Mouse (Mus musculus) urinary bladder, adult 18-20 months (tissue): ENCODE measurements around the gene Fam166a.

ENCODE experiments used
- DNase-seq, 2 experiments: peaks; one replicate each; pipeline ENCODE4 v3.0.0; 2022; ENCODE audit warnings: low spot score in 2 of 2, mixed read lengths in 2 of 2

Gene Fam166a

DNA sequence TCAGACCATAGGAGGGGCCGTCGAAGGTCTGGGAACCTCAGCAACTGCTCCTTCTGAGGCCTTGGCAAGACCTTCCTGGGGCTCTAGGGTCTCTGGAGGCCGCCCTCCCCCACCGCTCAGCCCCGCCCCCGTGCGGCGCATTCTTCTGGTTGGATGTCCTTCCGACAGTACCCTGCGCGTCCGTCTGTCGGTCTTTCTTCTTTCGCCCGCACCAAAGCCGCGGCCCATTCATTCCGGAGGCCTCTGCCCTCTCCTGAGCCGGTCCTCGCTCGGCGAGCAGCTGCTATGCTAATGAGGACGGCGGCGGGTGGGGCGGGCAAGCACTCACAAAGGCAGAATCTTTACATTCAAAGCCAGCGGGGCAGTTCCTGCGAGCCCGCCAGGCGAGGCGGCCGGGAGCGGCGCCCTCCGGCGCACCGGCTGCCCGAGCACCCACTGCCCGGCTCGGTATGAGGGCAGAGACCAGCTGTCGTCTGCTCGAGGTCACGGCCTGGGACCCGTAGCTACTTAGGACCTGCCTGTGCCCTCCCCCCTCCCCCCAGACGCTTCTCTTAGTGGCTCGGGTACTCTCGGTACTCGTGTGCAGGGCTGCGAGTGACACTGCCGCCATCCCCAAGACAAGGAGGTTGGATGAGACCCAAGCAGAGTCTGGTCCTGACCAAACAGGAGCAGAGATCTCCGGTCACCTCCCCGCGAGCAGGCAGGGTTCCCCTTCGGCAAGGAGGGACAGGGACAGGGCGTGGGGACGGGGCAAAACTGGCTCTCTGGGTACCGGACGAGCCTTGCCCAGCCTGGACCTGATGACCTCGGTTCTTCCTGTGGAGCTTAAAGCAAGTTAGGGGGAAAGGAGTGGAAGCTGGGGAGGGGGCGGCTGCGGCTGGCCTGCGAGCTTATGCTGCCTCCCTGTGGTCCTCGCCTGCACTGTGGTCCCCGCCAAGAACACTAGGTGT lies 32.6 kb upstream of the Fam166a start:
- peak; percentile 66 to 68 for DNase-seq

DNA sequence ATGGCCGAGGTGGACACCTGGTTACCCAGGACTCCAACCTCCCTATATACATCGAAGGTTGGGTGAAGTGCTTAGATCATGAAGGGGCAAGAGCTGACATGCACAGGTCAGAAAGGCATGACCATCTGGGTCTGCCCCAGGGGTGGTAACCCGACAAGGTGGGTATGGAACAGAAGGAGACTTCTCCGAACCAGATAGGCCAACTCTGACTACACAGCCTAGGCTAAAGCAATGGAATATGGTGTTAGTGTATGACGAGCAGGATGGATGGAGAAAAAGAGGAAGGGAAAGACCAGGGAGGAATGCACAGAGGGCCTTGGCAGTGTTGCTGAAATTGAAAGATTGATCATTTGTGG lies 32.0 kb upstream of the Fam166a start:
- no peak for DNase-seq

DNA sequence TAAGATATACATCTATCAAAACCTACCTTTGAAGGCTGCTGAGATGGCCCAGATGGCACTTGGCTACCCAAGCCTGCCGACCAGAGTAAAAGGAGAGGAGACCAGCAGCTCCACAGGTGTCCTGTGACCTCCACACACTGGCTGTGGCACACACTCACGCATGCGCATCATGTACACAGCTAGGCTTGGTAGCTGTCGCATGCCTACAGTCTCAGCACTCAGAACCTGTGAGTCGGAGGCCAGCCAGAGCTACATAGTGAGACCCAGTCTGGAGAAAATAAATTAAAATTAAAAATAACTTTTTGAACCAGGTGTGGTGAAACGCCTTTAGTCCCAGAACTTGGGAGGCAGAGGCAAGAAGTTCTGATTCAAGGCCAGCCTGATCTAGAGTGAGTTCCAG lies 30.7 kb upstream of the Fam166a start:
- no peak for DNase-seq

DNA sequence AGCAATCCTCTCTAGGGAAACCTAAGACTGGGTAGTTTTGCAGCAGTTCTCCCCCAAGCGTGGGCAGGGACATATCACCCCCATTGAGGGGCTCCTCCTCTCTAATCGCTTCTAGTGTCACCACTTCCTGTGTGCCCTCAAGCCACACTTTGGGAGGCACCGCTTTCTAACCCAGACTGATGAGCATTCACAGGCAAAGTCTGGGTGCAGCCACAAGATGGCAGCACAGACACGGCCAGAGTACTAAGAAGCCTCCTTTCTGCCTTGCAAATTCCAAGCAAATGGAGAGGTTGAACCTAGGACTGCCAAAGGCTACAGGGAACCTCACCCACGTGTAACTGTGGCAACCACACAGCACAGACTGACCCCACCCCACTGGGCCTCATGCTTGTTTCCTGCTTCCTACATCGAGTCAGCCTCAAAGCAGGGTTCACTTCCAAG lies 25.2 kb upstream of the Fam166a start:
- peak; percentile 62 to 77 for DNase-seq

DNA sequence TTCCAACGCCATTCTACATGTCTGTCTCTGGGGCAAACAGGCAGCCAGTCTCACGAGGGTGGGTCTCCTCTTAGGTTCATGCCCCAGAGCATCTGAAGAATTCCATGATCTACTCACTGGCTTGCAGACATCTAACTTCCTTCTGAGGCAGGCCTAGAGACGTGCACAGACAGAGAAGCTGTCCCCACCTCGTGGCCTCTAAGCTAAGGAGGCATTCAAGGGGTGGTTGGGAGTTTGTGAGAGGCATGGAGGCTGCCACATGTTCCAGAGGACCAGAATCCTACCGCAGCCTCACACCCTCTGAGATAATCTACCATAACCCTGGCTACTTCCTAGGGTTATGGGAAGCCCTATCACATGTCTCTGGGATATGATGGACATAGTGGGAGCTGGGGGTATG lies 24.5 kb upstream of the Fam166a start:
- DNase-seq, result no peak

DNA sequence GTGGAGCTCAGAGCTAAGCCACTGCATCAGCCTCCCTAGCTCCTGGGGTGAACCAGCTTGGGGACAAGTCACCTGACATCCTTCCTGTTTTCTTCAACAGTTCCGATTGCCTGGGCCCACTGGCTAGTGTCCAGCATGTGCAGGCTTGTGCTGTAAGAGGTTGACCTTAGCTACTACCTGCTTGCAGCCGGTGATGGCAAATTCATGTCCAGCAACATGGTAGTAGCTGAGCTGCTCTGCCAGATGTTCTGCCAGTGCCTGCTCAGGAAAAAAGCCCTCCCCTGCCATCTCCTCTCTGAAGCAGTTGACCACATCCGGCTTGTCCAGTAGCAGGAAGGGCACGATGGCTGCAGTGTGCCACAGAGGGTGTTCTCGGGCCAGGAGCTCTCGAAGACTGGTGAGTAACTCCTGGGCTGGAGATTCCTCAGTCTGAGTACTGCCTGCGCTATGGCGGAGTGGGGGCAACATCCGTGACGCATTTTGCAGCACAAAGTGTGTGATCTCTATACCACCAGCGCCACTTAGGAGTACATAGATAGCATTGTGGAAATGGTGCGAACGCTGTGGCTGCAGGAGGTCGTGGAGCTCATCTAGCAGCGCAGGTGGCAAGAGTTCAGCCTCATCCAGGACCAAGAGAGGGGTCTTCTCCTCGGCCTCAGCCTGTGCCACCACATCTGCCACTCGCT lies 23.9 kb upstream of the Fam166a start:
- DNase-seq, result no peak

DNA sequence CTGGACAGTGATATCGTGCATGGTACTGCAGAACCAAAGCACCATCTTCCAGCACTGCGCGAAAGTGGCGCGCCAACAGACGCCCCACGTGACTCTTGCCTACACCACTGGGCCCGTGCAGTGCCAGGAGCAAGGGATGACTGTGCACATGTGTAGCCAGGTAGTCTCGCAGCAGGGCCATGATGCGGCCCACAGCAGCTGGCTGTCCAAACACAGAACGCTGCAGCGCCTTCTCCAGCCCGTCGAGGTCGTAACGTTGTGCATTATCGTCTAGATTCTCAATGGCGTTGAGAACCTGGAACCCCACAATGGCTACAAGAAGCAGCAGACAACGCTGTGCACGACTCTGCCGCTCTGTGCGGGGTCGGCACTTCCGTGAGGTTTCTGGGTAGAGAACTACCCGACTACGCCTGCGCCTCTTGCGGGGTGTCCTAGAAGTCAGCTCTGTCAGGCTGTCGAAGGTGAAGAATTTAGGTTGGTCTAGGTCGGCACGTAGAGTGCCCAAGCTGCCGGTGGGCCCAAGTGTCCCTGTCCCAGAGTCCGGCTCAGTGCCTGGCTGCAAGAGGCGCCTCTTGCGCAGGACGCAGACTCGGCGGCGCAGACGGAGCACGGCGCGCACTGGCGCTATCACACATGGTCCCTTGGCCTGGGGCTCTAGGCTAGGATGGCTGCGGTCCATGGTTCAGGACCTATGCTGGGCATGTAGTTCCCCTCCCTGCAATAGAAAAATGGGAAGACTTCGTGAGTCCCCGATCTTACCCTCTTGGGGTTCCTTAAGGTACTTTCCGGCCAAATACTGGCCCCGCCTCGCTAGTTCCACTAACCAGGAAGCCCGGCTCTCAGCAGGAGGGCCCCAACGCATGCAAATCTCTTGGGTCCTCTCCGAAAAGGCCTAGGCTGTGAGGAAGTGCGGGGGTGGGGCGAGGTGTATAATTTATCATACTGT lies 23.1 kb upstream of the Fam166a start:
- peak; percentile 55 to 60 for DNase-seq

DNA sequence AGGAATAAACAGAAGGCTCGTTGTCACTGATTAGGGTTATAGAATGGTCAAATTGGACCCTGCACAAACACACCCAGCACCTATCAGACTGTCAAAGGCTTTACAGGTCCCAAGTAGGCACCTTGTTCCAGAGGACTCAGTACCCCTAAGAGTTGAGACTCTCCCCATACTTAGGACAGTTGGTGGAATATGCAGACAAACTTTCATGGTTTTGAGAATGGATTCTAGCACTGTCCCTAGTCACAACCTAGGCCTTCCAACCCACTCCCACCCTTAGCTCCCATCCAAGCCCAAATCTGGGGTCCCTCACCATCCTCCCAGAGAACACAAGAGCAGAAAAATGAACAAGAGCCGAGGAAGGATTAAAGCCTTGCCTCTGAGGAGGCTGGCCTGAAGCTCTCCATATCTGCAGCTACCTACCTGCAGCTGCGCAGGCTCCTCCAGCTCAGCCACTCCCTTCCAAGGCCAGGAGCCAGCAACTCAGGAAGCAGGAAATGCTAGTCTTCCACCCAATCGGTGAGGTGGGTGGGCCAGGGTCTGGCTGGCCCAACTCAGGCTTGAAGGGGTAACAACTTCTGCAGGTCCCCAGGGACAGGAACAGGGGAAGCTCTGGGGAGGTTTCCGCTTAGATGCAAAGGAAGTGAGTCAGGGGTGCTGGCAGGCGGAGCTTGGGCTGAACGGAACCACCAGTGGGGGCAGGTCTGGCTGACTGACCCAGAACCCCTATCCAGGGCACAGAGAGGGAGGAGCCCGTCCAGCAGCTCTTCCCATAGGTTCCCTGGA lies 22.2 kb upstream of the Fam166a start, which contains the start of gene Tor4a:
TSS of gene Tor4a (minus strand) at position 715 of the 783 bp plus-strand sequence.
- peak; percentile 70 to 79 for DNase-seq

DNA sequence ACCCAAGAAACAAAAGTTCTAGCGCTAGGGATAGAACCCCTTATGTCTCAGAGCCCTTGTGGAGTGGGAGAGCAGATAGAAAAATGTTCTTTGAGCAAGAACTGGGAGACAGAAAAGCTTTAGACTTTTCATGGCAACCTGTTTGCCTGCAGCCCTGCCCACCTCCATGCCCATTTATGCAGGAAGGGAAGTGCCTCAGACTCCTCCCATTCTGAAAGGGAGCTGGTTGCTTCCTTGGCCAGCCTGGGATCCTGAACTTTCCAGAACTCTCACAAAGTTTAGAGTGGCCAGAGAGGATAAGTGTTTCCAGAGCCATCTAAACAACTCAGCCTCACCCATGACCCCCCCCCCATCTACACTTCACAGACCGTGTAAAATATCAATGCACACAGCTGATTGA lies 21.4 kb upstream of the Fam166a start:
- DNase-seq, result no peak

DNA sequence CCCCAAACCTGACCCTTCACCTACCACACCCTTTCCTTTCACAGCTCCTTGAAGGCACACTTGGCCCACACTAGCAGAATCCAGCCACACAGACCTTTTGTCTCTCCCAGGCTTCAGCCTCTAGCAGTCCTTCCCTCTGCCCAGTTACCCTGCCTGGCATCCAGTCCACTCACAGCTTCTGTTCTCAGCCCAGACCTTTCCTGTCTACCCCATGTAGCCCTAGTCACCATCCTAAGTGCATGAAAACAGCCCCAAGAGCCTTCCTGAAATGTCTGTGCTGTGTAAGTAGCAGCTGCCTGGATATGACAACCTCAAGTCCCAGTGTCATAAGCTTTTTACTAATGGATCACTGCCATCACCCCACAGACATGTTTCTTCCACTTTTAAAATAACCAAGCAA lies 20.6 kb upstream of the Fam166a start:
- DNase-seq, result no peak

DNA sequence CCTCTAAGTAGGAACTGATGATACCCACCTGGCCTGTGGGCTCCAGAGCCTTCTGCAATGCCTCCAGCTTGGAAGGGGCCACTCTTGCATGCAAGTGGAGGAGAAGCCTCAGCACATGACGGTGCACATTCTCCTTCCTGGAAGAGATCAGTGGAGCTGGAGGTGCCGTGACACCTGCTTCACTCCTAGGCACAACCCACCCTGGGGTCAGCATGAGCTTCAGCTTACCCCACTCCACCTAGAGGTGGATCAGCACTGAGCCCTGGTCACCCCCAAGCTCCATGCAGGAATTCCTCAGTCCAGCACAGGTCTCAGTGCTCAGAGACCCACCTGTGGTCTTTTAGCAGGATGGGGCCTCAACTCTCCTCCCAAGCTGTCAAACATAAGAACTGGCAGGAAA lies 17.9 kb upstream of the Fam166a start:
- DNase-seq, result no peak

DNA sequence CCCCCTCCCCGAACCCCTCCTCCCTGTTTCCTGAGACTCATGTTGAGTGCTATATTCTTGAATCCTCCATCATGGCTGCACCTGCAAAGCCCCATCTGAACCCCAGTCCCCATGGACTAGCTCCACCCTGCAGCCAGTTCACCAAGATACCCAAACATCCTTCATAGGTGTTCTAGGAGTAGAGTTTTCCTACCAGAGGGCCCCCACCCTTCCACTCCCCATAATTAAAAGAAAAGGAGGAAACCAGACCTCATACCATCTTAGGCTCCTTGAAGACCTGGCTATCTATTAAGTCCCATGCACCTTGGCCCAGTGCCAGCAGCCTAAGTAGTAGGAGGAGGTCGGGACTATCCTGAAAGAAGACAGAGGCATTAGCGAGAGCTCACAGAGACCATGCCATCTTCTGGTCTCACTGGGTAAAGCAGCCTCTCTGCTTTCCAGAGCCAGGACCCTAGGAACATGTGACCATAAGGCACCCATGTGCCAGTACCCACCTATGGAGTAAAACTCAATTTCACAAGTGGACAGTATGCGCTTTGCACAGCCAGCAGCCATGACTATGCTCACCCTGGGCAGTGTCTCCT lies 14.8 kb upstream of the Fam166a start:
- no peak for DNase-seq

DNA sequence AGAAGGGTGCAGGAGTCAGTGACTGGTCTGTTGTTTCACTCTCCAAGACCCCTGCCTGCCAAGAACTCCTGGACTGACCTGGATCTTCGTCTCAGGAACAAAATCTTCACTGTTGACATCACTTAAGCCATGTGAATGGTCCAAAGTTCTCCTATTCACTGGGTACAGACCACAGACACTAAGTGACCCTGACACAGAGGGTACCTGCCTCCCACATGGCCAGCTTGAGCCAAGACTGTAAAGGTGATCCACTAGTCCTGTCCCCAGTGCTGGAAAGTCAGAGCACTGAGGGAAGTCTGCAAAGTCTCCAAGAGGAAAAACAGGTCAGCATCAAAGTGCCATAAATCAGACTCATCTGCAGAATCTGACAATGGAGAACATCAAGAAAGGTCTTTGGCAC lies 11.0 kb upstream of the Fam166a start:
- no peak for DNase-seq

DNA sequence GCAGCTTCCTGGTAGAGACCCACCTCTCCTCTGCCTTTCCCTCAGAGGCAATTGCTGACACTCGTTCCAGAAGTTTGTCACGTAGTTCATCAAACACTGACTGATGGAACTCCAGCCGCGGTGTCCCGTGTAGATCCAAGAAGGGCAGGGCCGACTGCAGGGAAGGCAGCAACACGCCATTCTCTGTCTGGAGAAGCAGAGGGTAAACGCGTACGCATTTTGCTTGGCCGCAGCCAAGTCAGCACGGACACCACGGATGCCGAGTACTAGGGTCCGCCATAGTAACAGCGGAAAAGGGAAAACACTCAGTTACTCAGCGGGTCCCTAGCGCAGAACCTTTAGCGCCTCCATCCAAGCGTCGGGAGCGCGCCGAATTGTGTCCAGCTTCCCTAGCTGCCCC lies 7.9 kb upstream of the Fam166a start:
- no peak for DNase-seq

DNA sequence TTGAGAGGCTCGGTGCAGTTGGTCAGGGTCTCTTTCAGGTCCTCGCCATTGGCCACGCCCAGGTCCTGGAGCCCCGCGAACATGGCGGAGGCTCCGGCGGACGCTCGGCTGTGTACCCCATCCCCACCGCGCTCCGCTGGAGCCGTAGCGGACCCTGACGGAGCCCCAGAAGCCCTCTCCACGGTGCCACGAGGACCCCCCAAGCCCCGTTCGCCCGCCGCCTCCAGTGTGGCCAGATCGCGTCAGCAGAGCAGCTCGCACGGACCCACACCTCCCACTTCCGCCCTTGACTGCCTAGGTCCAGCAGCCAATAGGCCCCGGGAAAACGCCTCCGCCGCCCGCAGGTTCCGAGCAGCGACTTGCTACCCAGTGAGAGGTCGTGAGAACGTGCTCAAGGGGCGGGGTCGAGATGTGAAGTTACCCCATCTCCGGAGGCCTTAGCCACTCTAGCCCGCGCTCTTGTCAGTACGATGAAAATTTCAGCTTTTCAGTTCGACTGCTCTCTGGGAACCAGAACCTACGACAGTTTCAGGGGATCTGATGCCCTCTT lies 7.3 kb upstream of the Fam166a start, which contains the start of gene Nelfb:
TSS of gene Nelfb (minus strand) at position 369 of the 550 bp plus-strand sequence.
- peak; percentile 87 to 96 for DNase-seq

DNA sequence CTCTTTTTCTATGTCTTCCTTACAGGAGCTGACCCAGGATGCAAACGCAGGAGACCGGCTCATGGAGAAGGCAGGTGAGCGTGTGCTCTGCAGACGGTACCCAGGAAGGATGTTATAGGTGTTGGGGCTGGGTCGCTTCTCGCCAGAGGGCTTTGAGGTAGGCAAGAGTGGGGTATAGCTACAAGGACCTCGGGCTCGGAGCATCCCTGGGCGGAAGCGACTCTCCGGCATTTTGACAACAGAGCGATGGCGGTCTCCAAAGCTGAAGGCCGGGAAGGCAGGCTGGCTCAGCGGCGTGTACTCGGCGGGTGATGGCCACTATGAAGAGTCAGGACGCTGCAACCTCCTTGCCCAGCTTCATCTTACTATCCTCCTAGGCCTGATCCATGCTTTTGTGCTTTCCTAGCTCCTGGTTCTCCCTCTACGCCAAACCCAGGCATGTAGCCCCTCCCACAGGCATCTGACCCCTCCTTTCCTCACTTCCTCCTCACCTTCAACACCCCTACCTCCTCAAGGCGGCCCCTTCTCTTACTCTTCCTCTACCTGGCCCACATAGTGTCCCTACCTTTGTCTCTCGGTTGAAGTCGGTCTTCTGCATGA lies 5.2 kb upstream of the Fam166a start:
- no peak for DNase-seq

DNA sequence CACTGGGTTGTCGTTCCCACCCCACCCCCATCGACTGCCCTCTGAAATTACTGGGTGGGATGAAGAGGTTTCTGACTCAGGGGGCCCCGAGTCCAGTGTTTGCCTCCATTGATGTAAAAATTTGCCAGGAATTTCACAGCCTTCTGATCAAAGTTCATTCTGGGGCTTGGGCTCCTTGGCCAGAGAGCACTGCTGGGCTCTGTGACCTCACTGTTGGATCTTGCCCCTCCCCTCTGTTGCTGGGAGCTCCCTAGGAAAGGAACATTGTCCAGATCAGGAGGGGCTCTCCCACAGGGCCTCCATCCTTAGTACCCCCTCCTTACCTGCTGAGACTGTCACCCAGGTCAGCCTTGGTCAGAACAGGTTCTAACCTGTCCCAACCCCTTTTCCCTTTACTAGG lies 4.1 kb upstream of the Fam166a start, which contains the start of gene Stpg3:
TSS of gene Stpg3 (minus strand) at position 194 of the 400 bp plus-strand sequence.
- no peak for DNase-seq

DNA sequence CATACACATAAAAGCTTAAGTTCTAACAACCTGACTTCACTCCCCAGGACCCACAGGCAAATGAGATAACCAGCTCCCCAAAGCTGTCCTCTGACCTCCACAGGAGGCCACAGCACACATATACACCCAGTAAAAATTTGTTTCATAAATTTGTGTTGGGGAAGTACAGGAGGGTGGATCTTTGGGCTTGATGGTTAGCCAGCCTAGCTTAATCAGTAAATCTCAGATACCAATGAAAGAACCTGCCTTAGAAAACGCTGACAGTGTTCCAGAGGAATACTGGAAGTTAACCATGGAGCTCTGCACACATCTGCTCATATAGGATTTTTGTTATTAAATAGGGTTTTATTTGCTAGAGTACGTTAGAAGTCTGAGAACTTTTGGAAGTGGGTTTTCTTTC lies 879 bp upstream of the Fam166a start:
- DNase-seq, result no peak

DNA sequence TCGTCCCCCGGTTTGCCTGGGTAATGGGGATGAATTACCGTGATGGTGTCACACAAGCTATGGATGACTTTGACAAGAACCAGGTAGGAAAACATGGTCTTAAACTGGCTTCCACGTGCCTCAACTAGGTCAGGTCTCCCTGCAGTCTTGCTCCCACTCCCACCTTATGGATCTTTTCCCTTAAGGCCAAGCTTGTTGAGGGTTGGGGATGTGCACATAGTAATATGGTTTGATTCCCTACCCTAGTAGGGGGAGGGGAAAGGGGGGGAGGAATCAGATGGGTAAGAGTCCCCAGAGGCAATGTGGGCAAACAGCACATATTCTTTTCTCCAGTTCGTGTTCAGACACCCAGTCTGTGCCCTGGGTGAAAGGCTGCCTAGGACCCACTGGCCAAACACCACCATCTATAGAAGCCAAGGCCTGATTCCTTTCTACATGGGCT lies 2.8 kb downstream of the Fam166a start:
- no peak for DNase-seq
